Mouse (Mus musculus) hindbrain, embryonic 12.5 days (tissue): ENCODE results near the gene Oas2. TPM values are rescaled to one million over a fixed set of nuclear protein-coding genes. Genes with fewer than 3 reads are reported as not detected.

Experiments
- ATAC-seq: fragments of 200-750 bp; cut with Nextera tagmentation; 2 replicates; pipeline ENCODE4 v1.8.0; 2017; ENCODE audit warnings: moderate TSS enrichment; ENCODE audit not compliant: low FRiP score
- H3K27ac ChIP-seq: fragments of 300-500 bp; sonication (generic); 2 replicates; pipeline ENCODE4 v1.5.1; 2016; ENCODE audit warnings: mild to moderate bottlenecking
- H3K27me3 ChIP-seq: fragments of 300-500 bp; sonication (generic); 2 replicates; pipeline ENCODE4 v1.6.1; 2016; ENCODE audit warnings: mild to moderate bottlenecking
- H3K36me3 ChIP-seq: fragments of 300-500 bp; sonication (generic); 2 replicates; pipeline ENCODE4 v1.6.1; 2016; ENCODE audit warnings: mild to moderate bottlenecking
- H3K4me1 ChIP-seq: fragments of 300-500 bp; sonication (generic); 2 replicates; pipeline ENCODE4 v1.6.1; 2016
- H3K4me2 ChIP-seq: fragments of 300-500 bp; sonication (generic); replicated peaks from 2 replicates; pipeline ENCODE4 v1.6.1; 2016; ENCODE audit warnings: mild to moderate bottlenecking
- H3K4me3 ChIP-seq: fragments of 300-500 bp; sonication (generic); 2 replicates; pipeline ENCODE4 v1.5.1; 2016; ENCODE audit warnings: mild to moderate bottlenecking
- H3K9ac ChIP-seq: fragments of 300-500 bp; sonication (generic); 2 replicates; pipeline ENCODE4 v1.6.1; 2016; ENCODE audit warnings: mild to moderate bottlenecking, moderate library complexity
- H3K9me3 ChIP-seq: fragments of 300-500 bp; sonication (generic); replicated peaks from 2 replicates; pipeline ENCODE4 v1.6.1; 2016; ENCODE audit warnings: mild to moderate bottlenecking
- WGBS: fragments of 180-500 bp; shearing (Covaris S2); methylation state at CpG from one replicate; pipeline ENCODE4 v1.1.7; 2016; 5-methylcytosine and 5-hydroxymethylcytosine counted together
- polyA plus RNA-seq: library from polyadenylated mRNA; unstranded; fragments of >200 nt; fragmentation: Nextera tagmentation; extraction: Ambion mirVana; gene quantifications from 2 replicates; pipeline ENCODE4 v1.2.1, GENCODE M21; 2016

Gene Oas2
- polyA plus RNA-seq, 1 experiment from 2014 or later, result 0.30 TPM

DNA sequence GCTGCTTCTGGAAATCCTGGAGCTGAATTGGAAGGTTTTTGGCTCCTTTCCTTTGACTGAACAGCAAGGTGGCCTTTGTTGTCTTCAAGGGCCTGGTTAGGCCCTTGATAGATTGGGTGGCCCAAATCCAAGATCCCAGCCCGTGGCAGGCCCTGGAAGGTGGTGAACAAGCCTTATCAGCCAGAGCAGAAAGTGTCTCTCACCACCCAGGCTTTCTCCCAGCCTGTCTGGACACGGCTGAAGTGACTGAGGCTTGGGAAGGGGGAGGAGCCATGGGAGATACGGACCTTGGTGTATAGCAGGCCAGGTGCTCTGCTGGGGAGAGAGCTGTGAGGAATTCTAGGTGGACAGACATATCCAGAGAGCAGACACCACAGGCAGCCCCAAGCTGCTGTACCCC is 19.7 kb upstream of the Oas2 start:
- WGBS, result 71% methylated on average over 3 of the region's 3 CpGs
- Histone ChIP-seq H3K4me2 (no peak overlapping the region), H3K27me3 (no peaks in the 10 kb centered on the region), H3K9ac (no peak overlapping the region), H3K27ac (no peak overlapping the region), H3K36me3 (no peaks in the 10 kb centered on the region), H3K4me3 (no peak overlapping the region), H3K4me1 (no peaks in the 10 kb centered on the region), H3K9me3 (no peaks in the 10 kb centered on the region)
- no peak for ATAC-seq

DNA sequence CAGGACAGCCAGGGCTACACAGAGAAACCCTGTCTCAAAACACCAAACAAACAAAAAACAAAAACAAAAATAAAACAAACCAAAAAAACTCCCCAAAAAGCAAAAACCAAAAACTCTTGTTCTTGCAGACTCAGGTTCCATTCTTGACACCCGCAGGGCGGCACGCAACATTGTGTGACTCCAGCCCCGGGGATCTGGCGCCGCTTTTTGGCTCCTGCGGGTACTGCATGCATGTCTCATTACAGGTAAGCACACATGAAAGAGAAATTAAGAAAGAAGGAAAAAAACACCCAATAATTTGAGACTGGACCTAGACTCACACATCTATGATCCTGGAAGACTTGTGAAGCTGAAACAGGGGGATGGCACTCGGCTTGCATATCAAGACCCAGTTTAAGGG is 15.4 kb upstream of the Oas2 start:
- no peaks in the 10 kb centered on the region for H3K4me1 ChIP-seq
- no peak overlapping the region for H3K4me3 ChIP-seq
- no peaks in the 10 kb centered on the region for H3K27me3 ChIP-seq
- H3K9ac ChIP-seq, result no peak overlapping the region
- no peak overlapping the region for H3K27ac ChIP-seq
- no peak for ATAC-seq
- no peaks in the 10 kb centered on the region for H3K9me3 ChIP-seq
- H3K4me2 ChIP-seq, result no peak overlapping the region
- H3K36me3 ChIP-seq, result no peaks in the 10 kb centered on the region
- 78% methylated on average over 8 of the region's 8 CpGs for WGBS

DNA sequence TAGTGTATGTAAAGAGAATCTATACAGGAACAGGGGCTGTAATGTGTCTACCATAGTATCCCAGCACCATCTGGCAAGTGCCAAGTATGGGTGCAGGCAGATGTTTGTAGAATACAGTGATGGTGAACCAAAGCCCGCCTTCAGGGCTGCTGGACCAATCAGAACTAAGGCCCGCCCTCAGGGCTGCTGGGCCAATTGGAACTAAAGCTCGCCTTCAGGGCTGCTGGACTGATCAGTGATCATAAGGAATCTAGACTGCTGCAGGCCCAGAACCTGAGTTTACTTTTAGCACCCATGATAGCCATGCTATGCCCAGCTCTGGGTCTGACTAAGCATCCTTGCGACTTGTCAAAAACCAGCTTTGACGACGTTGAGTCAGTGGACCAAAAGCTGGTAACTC is 12.2 kb upstream of the Oas2 start:
- WGBS, result 25% methylated on average over 6 of the region's 6 CpGs
- no peak overlapping the region for H3K4me3 ChIP-seq
- no peaks in the 10 kb centered on the region for H3K36me3 ChIP-seq
- H3K4me2 ChIP-seq, result no peak overlapping the region
- no peaks in the 10 kb centered on the region for H3K9me3 ChIP-seq
- peaks cover 5% of the 10 kb centered on the region; the same call in 1 of the 2 replicates for H3K27me3 ChIP-seq
- no peak overlapping the region for H3K27ac ChIP-seq
- no peak overlapping the region for H3K9ac ChIP-seq
- no peaks in the 10 kb centered on the region for H3K4me1 ChIP-seq
- ATAC-seq, result no peak; the same call in 1 of the 2 replicates

DNA sequence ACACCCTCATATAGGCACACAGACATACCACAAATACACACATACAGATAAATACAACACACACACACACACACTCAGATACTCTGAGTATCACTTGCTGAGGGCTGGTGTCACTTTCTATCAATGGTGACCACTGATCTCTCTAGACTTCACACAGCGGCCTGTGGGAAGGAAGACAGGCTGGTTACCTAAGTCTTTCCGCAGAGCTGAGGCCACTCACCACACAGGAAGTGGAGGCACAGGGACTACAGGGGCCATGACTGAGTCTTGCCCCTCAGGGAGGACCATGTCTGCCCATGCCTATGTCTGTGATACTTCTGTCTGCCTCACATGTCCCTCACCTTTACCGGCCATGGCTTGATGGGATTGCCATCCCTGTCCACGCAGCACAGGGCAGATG is 4.6 kb upstream of the Oas2 start:
- no peaks in the 10 kb centered on the region for H3K36me3 ChIP-seq
- no peak overlapping the region for H3K9ac ChIP-seq
- no peak overlapping the region for H3K4me2 ChIP-seq
- no peak overlapping the region for H3K4me3 ChIP-seq
- ATAC-seq, result no peak
- H3K9me3 ChIP-seq, result no peaks in the 10 kb centered on the region
- H3K4me1 ChIP-seq, result no peaks in the 10 kb centered on the region
- H3K27me3 ChIP-seq, result peaks cover 2% of the 10 kb centered on the region; the same call in 1 of the 2 replicates
- WGBS, result 88% methylated on average over 4 of the region's 4 CpGs
- no peak overlapping the region for H3K27ac ChIP-seq

DNA sequence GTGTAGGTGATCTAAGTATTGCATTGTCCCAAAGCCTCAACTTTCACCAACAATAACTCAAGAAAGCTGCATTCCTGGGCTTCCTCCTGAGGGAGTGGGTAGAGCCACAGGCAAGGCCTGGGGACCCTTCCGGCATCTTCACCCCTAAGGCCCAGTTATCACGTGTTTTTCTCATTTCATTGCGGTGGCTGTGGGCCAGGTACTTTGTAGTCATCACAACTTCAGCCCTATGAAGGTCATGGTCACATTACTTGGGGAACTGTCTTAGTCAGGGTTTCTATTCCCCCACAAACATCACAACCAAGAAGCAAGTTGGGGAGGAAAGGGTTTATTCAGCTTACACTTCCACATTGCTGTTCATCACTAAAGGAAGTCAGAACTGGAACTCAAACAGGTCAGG is 3.1 kb upstream of the Oas2 start:
- ATAC-seq, result no peak
- H3K27me3 ChIP-seq, result 0 out of 2 replicates have a peak, but pooled peaks cover 2% of the 10 kb centered on the region

DNA sequence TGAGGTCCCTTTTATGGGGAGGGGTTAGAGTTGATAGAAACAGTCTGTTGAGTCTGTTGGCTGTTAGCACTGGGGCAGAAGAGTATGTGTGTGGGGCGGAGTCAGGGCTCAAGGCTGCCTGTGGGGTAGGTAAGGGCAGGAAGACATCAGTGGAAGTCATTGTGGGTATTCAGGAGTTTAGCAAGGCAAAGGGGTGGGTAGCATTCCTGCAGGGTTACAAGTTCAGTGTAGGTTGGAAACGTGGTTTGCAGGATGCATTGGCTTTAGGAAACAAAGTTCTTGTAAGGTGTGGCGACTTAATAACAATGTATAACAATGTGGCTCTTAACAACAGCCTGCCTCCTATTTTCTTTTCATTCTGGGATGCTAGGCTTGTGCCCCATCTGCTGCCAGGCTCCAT is 1.6 kb upstream of the Oas2 start:
- no peak overlapping the region for H3K4me2 ChIP-seq
- H3K9me3 ChIP-seq, result no peaks in the 10 kb centered on the region
- no peak overlapping the region for H3K9ac ChIP-seq
- no peak overlapping the region for H3K4me3 ChIP-seq
- WGBS, result 78% methylated on average over 3 of the region's 3 CpGs
- no peaks in the 10 kb centered on the region for H3K36me3 ChIP-seq
- ATAC-seq, result no peak
- H3K27ac ChIP-seq, result no peak overlapping the region
- H3K4me1 ChIP-seq, result no peaks in the 10 kb centered on the region
- H3K27me3 ChIP-seq, result 0 out of 2 replicates have a peak, but pooled peaks cover 2% of the 10 kb centered on the region

More for the DNA sequence above, 3.1 kb upstream of the Oas2 start:
- WGBS, result 78% methylated on average over 3 of the region's 3 CpGs
- Histone ChIP-seq H3K9me3 (no peaks in the 10 kb centered on the region), H3K4me1 (no peaks in the 10 kb centered on the region), H3K27ac (no peak overlapping the region), H3K9ac (no peak overlapping the region), H3K4me3 (no peak overlapping the region), H3K4me2 (no peak overlapping the region), H3K36me3 (no peaks in the 10 kb centered on the region)

DNA sequence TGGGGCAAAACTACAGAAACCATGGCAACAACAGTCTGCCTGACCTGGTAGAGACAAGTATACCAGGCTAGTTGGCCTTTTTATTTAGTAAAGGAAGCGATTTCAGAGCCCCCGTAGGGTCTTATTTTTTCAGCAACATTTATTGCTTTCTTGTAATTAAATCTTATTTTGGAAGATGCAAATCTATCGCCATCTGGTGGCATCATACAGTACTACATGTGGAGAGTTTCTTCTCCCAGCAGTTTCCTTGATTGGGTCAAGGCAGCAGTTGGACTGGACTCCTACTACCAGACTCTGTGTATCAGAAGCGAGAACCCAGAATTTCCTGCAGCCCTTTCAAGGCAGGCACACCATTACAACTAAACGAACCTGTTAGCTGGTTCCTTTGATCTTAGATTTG is 3.2 kb downstream of the Oas2 start:
- no peak for ATAC-seq
- Histone ChIP-seq H3K4me2 (no peak overlapping the region), H3K9me3 (no peaks in the 10 kb centered on the region), H3K27ac (no peak overlapping the region), H3K27me3 (peaks cover 3% of the 10 kb centered on the region; the same call in 1 of the 2 replicates), H3K4me3 (no peak overlapping the region), H3K9ac (no peak overlapping the region), H3K4me1 (no peaks in the 10 kb centered on the region), H3K36me3 (no peaks in the 10 kb centered on the region)
- WGBS, result 20% methylated on average over 5 of the region's 5 CpGs

DNA sequence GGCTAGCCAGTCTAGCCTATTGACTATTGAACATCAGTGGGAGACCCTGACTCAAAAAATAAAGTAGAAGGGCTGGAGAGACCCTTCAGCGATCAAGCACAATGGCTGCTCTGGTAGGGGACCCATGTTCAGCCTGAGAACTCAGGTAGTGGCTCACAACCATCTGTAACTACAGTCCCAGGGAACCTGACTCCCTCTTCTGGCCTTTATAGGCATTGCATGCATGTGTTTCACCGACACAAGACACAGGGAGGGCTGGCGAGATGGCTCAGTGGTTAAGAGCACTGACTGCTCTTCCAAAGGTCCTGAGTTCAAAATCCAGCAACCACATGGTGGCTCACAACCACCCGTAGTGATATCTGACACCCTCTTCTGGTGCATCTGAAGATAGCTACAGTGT is 7.5 kb downstream of the Oas2 start:
- Histone ChIP-seq H3K36me3 (no peaks in the 10 kb centered on the region), H3K4me2 (no peak overlapping the region), H3K27me3 (peaks cover 3% of the 10 kb centered on the region; the same call in 1 of the 2 replicates), H3K4me3 (no peak overlapping the region), H3K9me3 (no peaks in the 10 kb centered on the region), H3K4me1 (no peaks in the 10 kb centered on the region), H3K27ac (no peak overlapping the region), H3K9ac (no peak overlapping the region)
- no peak for ATAC-seq
- WGBS, result 36% methylated on average over 4 of the region's 4 CpGs

DNA sequence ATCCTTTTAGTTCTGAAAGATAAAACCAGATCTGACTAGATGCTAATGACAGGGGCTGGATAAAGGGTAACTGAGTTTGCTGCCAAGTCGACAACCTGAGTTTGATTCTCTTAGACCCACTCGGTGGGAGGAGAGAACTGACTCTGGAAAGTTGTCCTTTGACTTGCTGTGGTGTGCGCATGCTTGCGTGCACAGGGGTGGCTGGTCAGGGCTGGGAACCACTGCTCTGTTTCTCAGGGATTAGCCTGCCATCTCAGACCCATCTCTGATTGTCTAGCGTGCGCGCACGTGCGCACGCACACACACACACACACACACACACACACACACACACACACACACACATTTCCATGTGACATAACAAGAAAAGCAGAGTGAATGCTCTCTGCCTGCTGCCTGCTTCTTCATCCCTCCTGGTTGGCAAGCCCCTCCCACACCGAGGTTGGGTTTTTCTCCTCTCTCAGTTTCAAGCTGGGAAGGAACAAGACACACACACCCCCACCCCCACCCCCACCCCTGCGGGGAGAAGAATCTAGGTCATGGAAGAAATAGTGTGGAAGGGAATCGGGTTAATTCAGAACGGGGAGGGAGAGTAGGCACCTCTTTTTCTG is 15.2 kb downstream of the Oas2 start:
- 70% methylated on average over 14 of the region's 14 CpGs for WGBS
- no peak overlapping the region for H3K4me3 ChIP-seq
- H3K9me3 ChIP-seq, result no peaks in the 10 kb centered on the region
- no peaks in the 10 kb centered on the region for H3K36me3 ChIP-seq
- no peak overlapping the region for H3K4me2 ChIP-seq
- no peak for ATAC-seq
- H3K27ac ChIP-seq, result no peak overlapping the region
- no peak overlapping the region for H3K9ac ChIP-seq
- no peaks in the 10 kb centered on the region for H3K27me3 ChIP-seq
- H3K4me1 ChIP-seq, result 0 out of 2 replicates have a peak, but pooled peaks cover 3% of the 10 kb centered on the region

DNA sequence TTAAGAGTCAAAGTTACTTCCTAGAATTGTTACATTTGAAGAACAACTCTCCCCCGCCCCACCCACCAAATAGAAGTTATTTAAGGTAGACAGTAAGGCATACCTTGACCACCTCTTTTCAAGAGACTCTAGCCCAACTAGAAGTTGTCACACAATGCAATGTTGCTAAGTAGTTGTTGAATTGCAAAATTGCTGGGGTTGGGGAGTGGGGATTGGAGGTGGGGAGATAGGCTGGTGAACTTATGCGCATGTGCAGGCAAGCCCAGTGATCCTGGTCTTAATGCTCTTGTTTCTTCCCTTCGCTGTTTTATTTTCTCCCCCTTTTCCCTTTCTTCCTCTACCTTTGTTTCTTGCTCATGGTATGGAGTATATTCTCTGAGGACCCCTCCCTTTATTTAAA is 16.0 kb downstream of the Oas2 start:
- Histone ChIP-seq H3K9ac (no peak overlapping the region), H3K27ac (no peak overlapping the region), H3K4me1 (0 out of 2 replicates have a peak, but pooled peaks cover 3% of the 10 kb centered on the region), H3K4me2 (no peak overlapping the region), H3K9me3 (no peaks in the 10 kb centered on the region), H3K27me3 (no peaks in the 10 kb centered on the region), H3K36me3 (no peaks in the 10 kb centered on the region), H3K4me3 (no peak overlapping the region)
- no peak for ATAC-seq
- 85% methylated on average over 3 of the region's 3 CpGs for WGBS

DNA sequence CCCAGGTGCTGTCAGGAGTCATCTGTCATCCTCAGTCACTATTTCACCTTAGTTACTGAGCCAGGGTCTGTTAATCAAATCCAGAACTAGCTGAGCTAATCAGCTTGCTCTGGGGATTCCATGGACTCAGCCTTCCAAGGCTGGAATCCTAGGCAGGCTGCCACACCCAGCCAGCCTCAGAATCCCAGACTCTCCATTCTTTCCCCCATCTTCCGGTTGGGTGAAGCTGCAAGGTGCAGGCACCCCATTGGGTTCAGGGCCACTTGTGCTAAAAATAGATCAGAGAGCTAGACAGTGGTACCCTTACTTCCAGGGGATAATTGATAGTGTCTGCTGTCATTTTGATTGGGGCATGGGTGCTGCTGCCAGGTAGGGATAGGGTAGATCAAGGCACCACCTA is 16.9 kb downstream of the Oas2 start:
- Histone ChIP-seq H3K4me2 (no peak overlapping the region), H3K4me1 (0 out of 2 replicates have a peak, but pooled peaks cover 3% of the 10 kb centered on the region), H3K27ac (no peak overlapping the region), H3K4me3 (no peak overlapping the region), H3K9ac (no peak overlapping the region), H3K27me3 (no peaks in the 10 kb centered on the region), H3K9me3 (no peaks in the 10 kb centered on the region), H3K36me3 (no peaks in the 10 kb centered on the region)
- ATAC-seq, result no peak
- 63% methylated on average over 1 of the region's 1 CpGs for WGBS

DNA sequence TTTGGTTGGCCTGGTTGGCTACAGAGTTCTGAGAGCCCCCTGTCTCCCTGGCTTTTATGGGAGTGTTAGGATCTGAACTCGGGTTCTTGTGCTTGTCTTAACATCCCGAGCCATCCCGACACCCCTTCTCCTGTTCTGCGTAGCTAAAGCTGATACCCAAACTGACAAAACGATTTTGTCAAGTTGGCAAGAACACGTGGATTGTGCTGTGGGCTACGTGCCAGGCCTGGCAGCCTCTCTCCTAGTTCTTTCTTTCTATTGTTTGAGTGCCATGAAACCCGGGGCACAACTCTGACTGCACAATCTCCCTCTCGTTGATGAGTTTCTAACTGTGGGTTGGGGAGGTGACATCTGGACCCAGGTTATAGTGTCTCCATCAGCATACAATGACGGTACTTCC is 20.3 kb downstream of the Oas2 start:
- ATAC-seq, result no peak
- H3K36me3 ChIP-seq, result no peaks in the 10 kb centered on the region
- no peaks in the 10 kb centered on the region for H3K4me1 ChIP-seq
- no peak overlapping the region for H3K9ac ChIP-seq
- H3K27ac ChIP-seq, result no peak overlapping the region
- no peak overlapping the region for H3K4me2 ChIP-seq
- H3K9me3 ChIP-seq, result no peaks in the 10 kb centered on the region
- H3K27me3 ChIP-seq, result no peaks in the 10 kb centered on the region
- H3K4me3 ChIP-seq, result no peak overlapping the region
- WGBS, result 77% methylated on average over 10 of the region's 10 CpGs

DNA sequence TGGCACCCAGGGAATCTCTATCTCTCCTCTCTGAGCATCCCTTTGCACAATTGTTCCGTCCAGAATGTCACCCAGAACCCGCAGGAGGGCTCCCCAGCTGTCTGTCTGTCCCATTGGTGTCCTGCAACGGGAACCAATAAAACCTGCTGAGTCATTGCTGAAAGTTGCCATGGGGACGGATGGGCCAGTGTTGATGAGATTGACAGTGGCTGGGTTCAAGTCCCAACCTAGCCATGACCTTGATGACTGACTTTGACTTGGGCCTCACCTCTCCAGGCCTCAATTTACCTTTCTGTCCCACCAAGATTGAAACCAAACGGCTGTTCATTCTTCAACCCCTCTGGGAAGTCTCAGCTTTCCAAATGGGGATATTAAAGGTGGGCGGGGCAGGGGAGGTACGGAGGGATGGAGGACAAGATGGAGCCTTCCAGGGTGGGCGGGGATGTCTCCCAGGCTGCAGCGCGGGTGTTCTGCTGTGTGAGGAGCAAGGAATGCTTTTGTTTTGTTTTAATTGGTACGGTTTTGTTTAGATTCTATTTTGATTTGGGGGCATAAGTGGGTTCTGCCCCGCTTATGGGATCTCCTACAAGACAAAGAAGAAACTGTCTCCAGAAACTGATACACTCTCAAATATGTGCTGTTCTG is 23.7 kb downstream of the Oas2 start:
- no peak for ATAC-seq
- H3K27ac ChIP-seq, result no peak overlapping the region
- H3K9ac ChIP-seq, result no peak overlapping the region
- no peak overlapping the region for H3K4me3 ChIP-seq
- H3K36me3 ChIP-seq, result no peaks in the 10 kb centered on the region
- H3K4me2 ChIP-seq, result no peak overlapping the region
- no peaks in the 10 kb centered on the region for H3K4me1 ChIP-seq
- no peaks in the 10 kb centered on the region for H3K9me3 ChIP-seq
- H3K27me3 ChIP-seq, result no peaks in the 10 kb centered on the region
- 51% methylated on average over 12 of the region's 12 CpGs for WGBS
